Mouse (Mus musculus) heart, postnatal 14 days (tissue): ENCODE measurements around the gene Sele. TPM values are rescaled to one million over a fixed set of nuclear protein-coding genes. Genes with fewer than 3 reads are reported as not detected.

Experiments
- DNase-seq, 2 experiments: peaks; one replicate each; pipeline ENCODE4 v3.0.0; 2021 to 2022
- intact Hi-C: fragments of 180-260 bp; cut with DNase I; formaldehyde crosslinking; loops from one replicate; pipeline ENCODE4 v1.15.1; 2025
- total RNA-seq, 2 experiments: library from RNA; stranded (reverse); gene quantifications; 2 replicates each; pipeline ENCODE4 v1.2.3; 2021

Gene Sele
- total RNA-seq, 2 experiments from 2014 or later: 0.98 to 1.0 TPM

DNA sequence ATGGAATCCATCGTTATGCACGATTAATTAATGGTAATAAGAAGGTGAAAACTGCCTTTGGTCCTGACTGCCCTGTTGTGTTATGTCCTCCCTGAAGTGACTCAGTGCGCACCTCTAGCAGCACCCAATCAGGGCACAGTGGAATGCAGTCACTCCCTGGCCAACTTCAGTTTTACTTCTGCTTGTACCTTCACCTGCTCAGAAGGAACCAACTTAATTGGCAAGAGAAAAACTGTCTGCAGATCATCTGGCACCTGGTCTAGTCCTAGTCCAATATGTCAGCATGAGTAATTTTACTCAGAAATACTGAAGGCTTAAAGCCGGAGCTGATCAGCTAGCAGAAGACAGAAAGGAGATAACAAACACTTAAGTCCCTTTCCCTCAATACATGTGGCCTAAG is 22.4 kb downstream of the Sele start:
- DNase-seq: no peak

DNA sequence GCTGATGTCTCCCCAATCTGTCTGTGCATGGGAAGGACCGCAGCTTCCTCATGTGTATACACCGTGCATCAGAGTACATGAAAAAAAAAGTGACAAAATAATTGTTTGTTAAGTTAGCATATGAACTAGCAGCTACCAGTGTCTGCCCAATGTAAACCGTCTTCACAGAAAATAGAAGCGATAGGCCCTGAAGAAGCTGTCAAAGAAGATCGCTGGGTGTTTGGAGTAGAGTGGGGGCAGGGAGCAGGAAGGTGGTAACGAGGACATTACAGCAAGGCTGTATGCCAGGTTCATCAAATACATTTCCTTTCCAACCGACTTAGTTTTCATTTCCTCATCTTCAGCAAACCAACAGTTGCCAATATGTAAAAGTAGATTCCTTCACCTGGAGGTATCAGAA is 23.1 kb downstream of the Sele start:
- DNase-seq: no peak

More for the DNA sequence above, 22.4 kb downstream of the Sele start:
- intact Hi-C loops: no loop called here

DNA sequence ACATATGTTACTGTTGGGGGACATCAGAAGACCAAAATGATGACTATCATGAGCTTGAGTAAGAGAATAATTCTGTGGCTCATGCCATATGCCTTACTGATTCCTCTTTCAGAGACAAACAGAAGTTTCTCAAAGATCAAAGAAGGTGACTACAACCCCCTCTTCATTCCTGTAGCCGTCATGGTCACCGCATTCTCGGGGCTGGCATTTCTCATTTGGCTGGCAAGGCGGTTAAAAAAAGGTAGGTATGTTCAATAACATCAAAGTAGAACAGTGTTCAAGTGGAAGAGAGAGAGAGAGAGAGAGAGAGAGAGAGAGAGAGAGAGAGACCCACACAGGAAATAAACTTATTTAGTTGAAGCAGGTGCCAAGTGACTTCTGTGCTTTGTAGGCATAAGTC is 24.0 kb downstream of the Sele start:
- intact Hi-C loops: no loop called here
- no peak for DNase-seq

More for the DNA sequence above, 23.1 kb downstream of the Sele start:
- intact Hi-C loops: no loop called here

DNA sequence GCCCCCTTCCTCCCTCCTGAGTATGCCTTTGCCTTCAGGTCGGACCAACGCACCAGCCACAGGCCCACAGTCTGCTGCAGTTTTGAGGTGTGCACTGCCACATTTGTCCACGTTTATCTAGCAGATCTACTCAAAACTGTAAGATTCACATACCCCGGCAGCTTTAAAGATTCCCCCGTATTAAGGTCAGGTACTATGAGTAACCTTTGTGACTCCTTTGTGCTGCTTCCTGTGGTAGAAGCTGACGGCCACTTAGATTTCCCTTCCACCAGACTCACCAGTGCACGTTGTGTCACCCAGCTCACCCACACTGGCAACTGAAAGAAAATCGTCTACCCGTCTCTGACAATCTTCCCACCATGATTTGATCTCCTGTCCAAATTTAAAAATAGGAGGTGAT is 25.1 kb downstream of the Sele start:
- DNase-seq: no peak
- intact Hi-C loops: no loop called here

DNA sequence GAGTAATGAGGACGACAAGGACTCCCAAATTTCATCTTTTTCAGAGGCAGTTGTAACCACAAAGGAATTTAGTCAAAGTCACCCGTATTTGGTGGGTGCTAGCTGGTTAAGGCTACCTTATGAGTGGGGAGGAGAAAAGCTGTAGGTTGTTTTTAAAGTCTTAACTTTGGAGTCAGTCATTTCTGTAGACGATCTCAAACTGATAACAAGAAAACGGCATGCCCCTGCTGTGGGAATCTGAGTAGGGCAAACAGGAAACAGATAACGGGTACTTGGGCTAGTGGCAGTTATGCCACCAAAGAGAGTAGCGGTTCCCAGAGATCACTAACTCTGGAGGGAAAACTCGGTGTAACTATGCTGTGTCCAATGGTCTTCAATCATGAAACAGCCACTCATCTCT is 25.8 kb downstream of the Sele start:
- intact Hi-C loops: no loop called here
- DNase-seq: no peak

DNA sequence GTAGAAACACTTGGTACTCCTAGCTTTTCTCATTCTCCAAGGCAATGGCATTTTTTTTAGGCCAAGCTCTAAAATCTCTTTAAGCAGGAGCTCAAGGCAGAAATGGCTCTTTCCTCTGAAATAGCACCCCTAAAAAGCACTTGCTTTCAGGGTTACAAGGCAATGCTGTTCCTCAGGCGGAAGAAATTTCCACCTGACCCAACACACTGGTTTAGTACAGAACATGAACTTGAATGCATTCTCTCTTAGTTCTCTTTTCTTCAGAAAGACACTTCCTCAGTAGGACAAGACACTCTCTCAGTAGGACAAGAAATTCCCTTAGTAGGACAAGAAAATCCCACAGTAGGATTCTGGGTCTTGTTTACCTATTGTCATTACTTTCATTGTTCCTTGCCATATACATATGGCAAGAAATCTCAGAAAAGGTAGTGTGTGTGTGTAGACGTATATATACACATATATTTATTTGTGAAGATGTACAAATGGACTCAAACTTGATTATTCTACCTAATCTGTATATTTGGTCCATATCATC is 26.6 kb downstream of the Sele start:
- DNase-seq: no peak
- intact Hi-C loops: no loop called here

DNA sequence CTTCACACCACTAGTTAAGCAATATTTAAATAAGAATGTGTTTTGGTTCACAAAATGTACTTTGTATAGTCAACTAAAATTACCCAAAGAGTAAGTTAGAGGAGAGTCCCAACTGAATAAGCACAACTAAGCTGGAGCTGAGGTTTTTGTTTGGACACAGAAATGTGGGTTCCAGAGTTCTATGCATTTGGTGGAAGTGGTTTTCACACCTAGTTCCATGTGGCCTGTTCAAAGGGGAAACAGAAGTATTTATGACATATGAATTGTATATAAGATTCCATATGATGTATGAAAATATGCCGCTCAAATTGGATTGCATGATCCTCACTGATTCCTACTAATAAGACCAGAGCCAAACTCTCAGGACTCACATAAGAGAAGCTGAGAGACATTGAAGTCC is 27.4 kb downstream of the Sele start:
- intact Hi-C loops: no loop called here
- DNase-seq: no peak

DNA sequence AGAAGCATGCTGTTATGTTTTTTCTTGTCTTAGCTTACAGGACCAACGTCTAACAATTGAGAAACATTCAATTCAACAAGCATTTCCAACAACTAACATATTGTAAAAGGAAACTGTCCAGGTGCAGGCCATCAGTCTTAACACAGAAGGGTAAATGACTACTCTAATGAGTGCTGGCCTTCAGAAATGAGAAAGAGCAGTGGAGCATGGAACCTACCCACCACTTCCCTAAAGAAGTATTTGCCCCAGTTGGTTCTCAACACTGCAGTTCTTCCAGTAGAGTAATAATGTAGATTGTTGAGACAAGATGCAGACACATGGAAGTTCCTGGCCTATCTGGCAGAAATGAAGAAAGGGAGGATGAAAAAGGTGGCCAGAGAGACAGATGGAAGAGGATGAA is 28.4 kb downstream of the Sele start:
- no peak for DNase-seq
- intact Hi-C loops: no loop called here

DNA sequence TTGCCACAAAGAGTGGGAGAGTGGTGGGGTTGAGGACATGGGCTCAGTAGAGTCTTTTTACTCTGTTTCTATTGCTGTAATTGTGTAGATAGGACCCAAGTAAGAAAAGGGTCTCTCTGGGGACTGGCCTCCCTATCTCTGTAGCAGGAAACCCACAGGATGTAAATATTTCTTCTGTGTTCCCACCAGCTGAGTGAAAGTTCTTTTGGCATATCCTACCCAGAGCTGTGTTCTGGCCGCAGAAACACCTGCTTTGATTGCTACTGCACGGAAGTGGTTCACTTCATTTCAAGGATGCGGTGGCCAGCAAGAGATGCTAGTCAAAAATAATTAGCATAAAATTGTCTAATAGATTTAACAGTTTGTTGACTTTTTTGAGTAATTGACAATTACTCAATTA is 29.0 kb downstream of the Sele start:
- intact Hi-C loops: no loop called here
- DNase-seq: no peak

DNA sequence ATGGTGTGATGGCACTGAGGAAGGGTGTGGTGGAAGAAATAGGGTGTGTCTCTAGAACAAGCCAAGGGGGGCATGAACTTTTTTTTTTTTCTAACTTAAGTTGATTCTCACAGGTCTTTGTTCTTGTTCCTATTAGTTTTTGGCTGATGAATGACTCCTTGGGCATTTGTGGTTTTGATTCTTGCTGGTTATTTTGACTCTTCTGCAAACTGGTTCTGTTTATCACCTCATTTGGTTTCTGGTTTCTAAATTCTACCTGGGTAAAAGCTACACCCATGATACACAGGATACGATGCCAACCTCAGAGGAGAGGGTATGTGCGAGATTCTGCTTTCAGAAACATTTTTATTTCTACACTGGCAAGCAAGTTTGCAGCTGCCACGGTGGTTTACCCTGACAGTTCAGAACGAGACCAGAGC is 30.3 kb downstream of the Sele start:
- no peak for DNase-seq
- intact Hi-C loops: no loop called here

DNA sequence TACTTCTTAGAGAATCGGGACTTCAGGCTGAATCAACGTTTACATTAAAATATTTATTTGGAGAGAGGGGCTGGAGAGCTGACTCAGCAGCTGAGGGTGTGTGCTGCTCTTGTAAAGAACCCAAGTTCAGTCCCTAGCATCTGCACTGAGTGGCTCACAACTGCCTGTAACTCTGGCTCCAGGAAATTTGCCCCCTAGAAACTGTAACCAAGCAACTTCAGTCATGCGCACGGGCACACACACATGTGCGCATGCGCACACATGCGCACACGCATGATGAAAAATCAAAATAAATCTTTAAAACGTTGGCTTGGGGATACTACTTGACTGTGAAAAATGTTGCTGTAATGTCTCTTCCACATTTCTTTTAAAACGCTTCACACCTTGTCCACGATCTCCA is 31.1 kb downstream of the Sele start:
- intact Hi-C loops: no loop called here

DNA sequence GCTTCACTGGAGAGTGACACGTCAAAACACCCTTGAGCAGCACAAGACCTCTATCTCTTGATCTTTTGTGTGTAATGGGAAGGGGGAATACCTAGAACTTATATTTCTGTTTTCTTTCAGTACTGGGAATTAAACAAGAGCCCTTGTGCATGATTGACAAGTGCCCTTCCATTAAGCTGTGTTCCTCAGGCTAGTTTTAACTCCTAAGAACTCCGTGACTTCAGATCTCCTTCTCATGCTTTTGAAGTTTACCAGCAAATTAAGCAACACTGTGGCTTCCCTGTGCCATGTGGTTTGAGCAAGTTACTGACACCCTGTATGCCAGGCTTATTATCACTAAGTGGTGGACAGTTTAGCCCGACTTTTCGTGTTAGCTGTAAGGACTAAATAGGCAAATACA is 35.0 kb downstream of the Sele start:
- no peak for DNase-seq
- intact Hi-C loops: no loop called here

More for the DNA sequence above, 31.1 kb downstream of the Sele start:
- DNase-seq: no peak

DNA sequence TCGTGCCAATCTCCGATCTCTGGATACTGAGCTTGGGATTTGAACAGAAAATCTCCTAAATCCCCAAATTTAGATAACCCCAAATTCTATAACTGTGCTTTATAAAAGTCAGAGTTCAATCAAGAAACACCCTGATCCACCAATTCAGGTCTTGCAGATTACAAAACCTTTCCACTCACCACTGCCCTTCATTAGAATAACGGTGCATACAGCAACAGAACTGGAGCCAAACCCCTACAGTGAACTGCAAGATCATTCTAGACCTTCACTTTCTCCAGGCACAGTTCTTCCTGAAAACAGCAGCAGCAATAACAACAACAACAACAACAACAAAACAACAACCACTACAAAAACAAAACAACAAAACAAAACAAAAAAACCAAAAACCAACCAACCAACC is 38.8 kb downstream of the Sele start:
- intact Hi-C loops: no loop called here
- DNase-seq: no peak

DNA sequence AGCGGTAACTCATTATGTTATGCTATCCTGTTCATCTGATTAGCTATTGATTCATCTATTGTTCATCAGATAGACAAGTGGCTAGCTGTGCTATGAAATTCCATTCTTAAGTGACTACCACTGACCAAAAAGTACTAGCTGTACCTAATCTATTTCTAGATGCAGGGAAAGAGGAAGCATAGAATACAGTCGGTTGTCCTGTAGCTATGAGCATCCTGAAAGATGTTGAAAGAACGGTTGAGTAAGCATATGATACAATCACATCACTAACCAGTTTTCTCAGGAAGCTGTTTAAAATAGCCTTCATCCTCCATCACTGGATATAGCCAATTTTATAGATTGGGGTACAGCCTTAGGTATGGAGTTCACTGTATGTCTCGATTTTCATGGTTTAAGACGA is 39.8 kb downstream of the Sele start:
- no peak for DNase-seq
- intact Hi-C loops: no loop called here

DNA sequence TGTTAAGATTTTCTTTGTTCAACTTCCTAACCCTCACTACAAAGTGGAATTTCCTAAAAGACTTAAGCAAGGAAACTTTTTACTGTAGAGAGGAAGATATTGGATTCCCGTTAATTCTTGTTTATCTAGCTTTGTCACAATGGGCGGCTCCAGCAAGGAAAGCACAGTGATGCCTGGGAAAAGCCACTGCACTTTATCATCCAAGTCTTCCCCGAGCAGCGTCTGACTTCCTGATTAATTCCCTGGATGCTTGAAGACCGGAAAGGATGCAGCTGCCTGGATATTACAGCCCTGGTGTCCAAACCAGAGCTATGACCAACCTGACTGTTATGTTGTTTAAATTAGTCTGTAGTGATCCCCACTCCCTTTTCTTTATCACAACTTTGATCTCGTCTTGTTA is 48.7 kb downstream of the Sele start:
- intact Hi-C loops: no loop called here
- DNase-seq: peak; percentile 8 to 10

DNA sequence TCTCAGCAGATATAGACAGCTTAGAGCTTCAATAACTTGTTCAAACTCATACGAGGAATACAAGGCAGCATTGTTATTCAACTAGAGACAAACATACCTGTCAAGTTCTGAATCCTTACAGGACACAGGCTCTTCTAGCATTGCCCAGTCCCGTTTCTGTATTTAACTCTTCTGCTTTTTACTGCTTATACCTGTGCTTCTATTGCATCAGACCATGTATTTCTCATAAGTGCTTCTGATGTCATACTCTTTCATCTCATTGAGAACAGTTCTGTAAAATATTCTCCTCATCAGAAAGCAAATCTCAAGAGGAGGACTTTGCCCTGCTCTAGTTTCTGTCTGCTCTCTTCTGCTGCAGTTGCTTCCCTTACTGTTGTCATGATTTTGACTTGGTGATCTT is 49.9 kb downstream of the Sele start:
- intact Hi-C loops: no loop called here
- DNase-seq: no peak

DNA sequence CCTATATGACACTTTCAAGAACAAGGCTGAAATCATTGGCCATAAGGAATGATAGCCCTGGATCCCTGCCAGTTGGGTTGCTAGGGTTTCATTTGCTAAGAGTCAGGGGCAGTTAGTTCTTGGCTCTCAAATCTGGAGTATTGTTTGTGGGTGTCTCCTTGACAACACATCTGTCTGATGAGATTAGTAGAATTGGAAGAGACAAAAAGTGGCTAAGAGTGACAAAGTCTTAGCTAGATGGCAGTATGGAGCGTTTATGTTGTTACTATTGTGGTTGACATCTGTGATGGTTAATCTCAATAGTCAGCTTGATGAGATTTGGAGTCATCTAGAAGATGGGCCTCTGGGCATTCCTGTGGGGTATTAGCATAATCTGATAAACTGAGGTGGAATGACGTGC is 50.3 kb downstream of the Sele start:
- peak; percentile 9 to 11 for DNase-seq
- intact Hi-C loops: no loop called here

Other genes with a start within 250 kb of the Sele start
- 1 to 10 TPM; 6.8 to 9.2 TPM for gene Scyl3, start 119.1 kb upstream of the Sele start, total RNA-seq
- 1 to 10 TPM; 1.1 to 2.7 TPM for gene BC055324, start 53.4 kb upstream of the Sele start, total RNA-seq
- 1 to 10 TPM; 2.9 to 3.5 TPM for gene Mettl18, start 53.3 kb upstream of the Sele start, total RNA-seq
- gene Sell, start 13.7 kb downstream of the Sele start, total RNA-seq: 1 to 10 TPM; 1.1 to 2.6 TPM
- 1 to 10 TPM; 1.5 to 1.9 TPM for gene Selp, start 67.0 kb downstream of the Sele start, total RNA-seq
- 1 to 10 TPM; 1.7 to 2.4 TPM for gene F5, start 103.6 kb downstream of the Sele start, total RNA-seq
- gene Slc19a2, start 200.8 kb downstream of the Sele start, total RNA-seq: 1 to 10 TPM; 6.5 to 7.2 TPM
- gene Ccdc181, start 227.4 kb downstream of the Sele start, total RNA-seq: 1 to 10 TPM; 5.9 to 7.4 TPM